Mouse (Mus musculus) cerebellum, adult 2 months (tissue): ENCODE data around the gene Plg. TPM values are rescaled to one million over a fixed set of nuclear protein-coding genes. Genes with fewer than 3 reads are reported as not detected.

Source experiments
- DNase-seq, 2 experiments: peaks; one replicate each; pipeline ENCODE4 v3.0.0; 2021
- H3K27ac ChIP-seq: fragments of 200-500 bp; 2 replicates; pipeline ENCODE4 v1.5.1; 2012; ENCODE audit warnings: low read length, control low read depth, inconsistent platforms; ENCODE audit not compliant: insufficient read depth
- H3K27me3 ChIP-seq: fragments of 200-500 bp; 2 replicates; pipeline ENCODE4 v1.6.1; 2012; ENCODE audit warnings: inconsistent platforms, mild to moderate bottlenecking, low read length, moderate library complexity; ENCODE audit not compliant: control insufficient read depth, insufficient read depth
- H3K4me1 ChIP-seq: fragments of 200-500 bp; 2 replicates; pipeline ENCODE4 v1.6.1; 2011; ENCODE audit warnings: low read length; ENCODE audit not compliant: control insufficient read depth, insufficient read depth
- H3K4me3 ChIP-seq: fragments of 200-500 bp; replicated peaks from 2 replicates; pipeline ENCODE3; 2011; ENCODE audit warnings: mild to moderate bottlenecking, low read depth, low read length, control low read depth; ENCODE audit not compliant: insufficient read depth
- CTCF ChIP-seq: fragments of 200-500 bp; IDR thresholded peaks from 2 replicates; pipeline ENCODE4 v1.5.1; 2011; ENCODE audit warnings: low read depth, mild to moderate bottlenecking, control low read depth, low read length, moderate library complexity, borderline replicate concordance; ENCODE audit not compliant: insufficient read depth
- POLR2A ChIP-seq: fragments of 200-500 bp; IDR thresholded peaks from 2 replicates; pipeline ENCODE4 v1.6.1; 2011; ENCODE audit warnings: low read length, control low read depth, borderline replicate concordance; ENCODE audit not compliant: insufficient read depth
- WGBS: fragments of 180-500 bp; shearing (Covaris S2); methylation state at CpG from one replicate; pipeline ENCODE4 v1.1.7; 2018; 5-methylcytosine and 5-hydroxymethylcytosine counted together
- polyA plus RNA-seq: library from polyadenylated mRNA; depleted of rRNA; stranded (reverse); fragments of >200 nt; gene quantifications from 2 replicates; pipeline ENCODE4 v1.2.3, GENCODE M21; 2012

Gene Plg
- polyA plus RNA-seq, 1 experiment: 0.46 TPM

GRCm38 (mm10) chr17:12352781-12353180 is 25.6 kb upstream of the Plg start:
- H3K4me1 ChIP-seq: no peaks in the 10 kb centered on the region
- 55% methylated on average over 1 of the region's 1 CpGs for WGBS
- no peak overlapping the region for H3K27ac ChIP-seq
- DNase-seq: no peak
- no peaks in the 10 kb centered on the region for H3K27me3 ChIP-seq
- TF ChIP-seq POLR2A: no peak
- no peak for TF ChIP-seq CTCF
- H3K4me3 ChIP-seq: no peak overlapping the region

- Histone ChIP-seq H3K4me3 (no peak overlapping the region), H3K27me3 (no peaks in the 10 kb centered on the region), H3K27ac (no peak overlapping the region), H3K4me1 (peaks cover 4% of the 10 kb centered on the region)
- no peak for DNase-seq
- no peak for TF ChIP-seq CTCF
- no peak for TF ChIP-seq POLR2A
- 87% methylated on average over 15 of the region's 15 CpGs for WGBS
Measured at GRCm38 (mm10) chr17:12359876-12360275, 18.5 kb upstream of the Plg start.

GRCm38 (mm10) chr17:12363601-12364425 is 14.6 kb upstream of the Plg start:
- H3K27ac ChIP-seq: no peak overlapping the region
- WGBS: 75% methylated on average over 11 of the region's 11 CpGs
- DNase-seq: no peak
- TF ChIP-seq CTCF (no peak), POLR2A (no peak)
- no peaks in the 10 kb centered on the region for H3K27me3 ChIP-seq
- peaks cover 4% of the 10 kb centered on the region for H3K4me1 ChIP-seq
- no peak overlapping the region for H3K4me3 ChIP-seq

GRCm38 (mm10) chr17:12364426-12364735 is 14.0 kb upstream of the Plg start:
- TF ChIP-seq POLR2A: no peak
- no peak for TF ChIP-seq CTCF
- DNase-seq: no peak
- H3K27me3 ChIP-seq: no peaks in the 10 kb centered on the region
- H3K4me3 ChIP-seq: no peak overlapping the region
- H3K4me1 ChIP-seq: peaks cover 4% of the 10 kb centered on the region
- H3K27ac ChIP-seq: no peak overlapping the region
- WGBS: 19% methylated on average over 8 of the region's 8 CpGs

GRCm38 (mm10) chr17:12367373-12367930 is 11.0 kb upstream of the Plg start:
- peak; percentile 51 to 57 for DNase-seq
- Histone ChIP-seq H3K27me3 (no peaks in the 10 kb centered on the region), H3K27ac (no peak overlapping the region), H3K4me3 (no peak overlapping the region), H3K4me1 (peaks cover 4% of the 10 kb centered on the region)
- 35% methylated on average over 5 of the region's 5 CpGs for WGBS
- TF ChIP-seq CTCF: peak; percentile 72
- no peak for TF ChIP-seq POLR2A

- Histone ChIP-seq H3K4me1 (peaks cover 1% of the 10 kb centered on the region), H3K27me3 (no peaks in the 10 kb centered on the region), H3K4me3 (no peak overlapping the region), H3K27ac (no peak overlapping the region)
- WGBS: 91% methylated on average over 5 of the region's 5 CpGs
- TF ChIP-seq CTCF (no peak), POLR2A (no peak)
- DNase-seq: no peak
Measured at GRCm38 (mm10) chr17:12369393-12369792, 9.0 kb upstream of the Plg start.

GRCm38 (mm10) chr17:12370289-12370688 is 8.1 kb upstream of the Plg start:
- WGBS: 87% methylated on average over 4 of the region's 4 CpGs

GRCm38 (mm10) chr17:12371310-12371925 is 7.0 kb upstream of the Plg start:
- Histone ChIP-seq H3K4me1 (no peaks in the 10 kb centered on the region), H3K27me3 (no peaks in the 10 kb centered on the region), H3K4me3 (no peak overlapping the region), H3K27ac (no peak overlapping the region)
- peak; percentile 10 to 18 for DNase-seq
- TF ChIP-seq CTCF: no peak
- TF ChIP-seq POLR2A: no peak
- WGBS: 27% methylated on average over 10 of the region's 10 CpGs

More at GRCm38 (mm10) chr17:12370289-12370688, 8.1 kb upstream of the Plg start:
- no peak for DNase-seq
- Histone ChIP-seq H3K27me3 (no peaks in the 10 kb centered on the region), H3K4me1 (no peaks in the 10 kb centered on the region), H3K4me3 (no peak overlapping the region), H3K27ac (no peak overlapping the region)
- TF ChIP-seq POLR2A: no peak
- no peak for TF ChIP-seq CTCF
